Mouse (Mus musculus) frontal cortex, postnatal 10 days (tissue): ENCODE measurements around the gene Olfr1458.

Experiments
- DNase-seq, 2 experiments: peaks; one replicate each; pipeline ENCODE4 v3.0.0; 2022; ENCODE audit warnings: low spot score in 2 of 2, mixed read lengths in 1 of 2

The Olfr1458 gene

GRCm38 (mm10) chr19:13106675-13107074 lies at the start of gene Olfr1458:
Gene Olfr1458, minus strand, starts transcription at chr19:13106775.
- no peak for DNase-seq

GRCm38 (mm10) chr19:13149449-13149848 lies 42.9 kb upstream of the Olfr1458 start, which contains the start of gene Olfr1459:
Gene Olfr1459, minus strand, starts transcription at chr19:13149549.
- DNase-seq = no peak

GRCm38 (mm10) chr19:13097791-13098190 lies 8.8 kb downstream of the Olfr1458 start, which contains the start of gene Olfr1457:
Gene Olfr1457, minus strand, starts transcription at chr19:13097891.
- no peak for DNase-seq

GRCm38 (mm10) chr19:13093908-13094307 lies 12.7 kb downstream of the Olfr1458 start:
- DNase-seq = no peak

- DNase-seq = no peak
Measured at GRCm38 (mm10) chr19:13060310-13060709, 46.3 kb downstream of the Olfr1458 start, which contains the start of gene Olfr1454. Gene Olfr1454, plus strand, starts transcription at chr19:13060610.
